Mouse (Mus musculus): Measurements from ENCODE around the gene Gm49396. TPM values are rescaled to one million over a fixed set of nuclear protein-coding genes. Genes with fewer than 3 reads are reported as not detected.

Gm49396 gene
- polyA plus RNA-seq, 1 experiment: 1.9 TPM

GRCm38 (mm10) chr7:30607706-30608309, 44.7 kb downstream of the Gm49396 start:
- H3K9ac ChIP-seq (ENCODE audit: low read depth, poor library complexity, severe bottlenecking): no peak overlapping the region
- H3K27ac ChIP-seq (ENCODE audit: insufficient read depth, low read length): peak overlapping the region; percentile 11
- no peaks in the 10 kb centered on the region for H3K9me3 ChIP-seq (replicated peaks; ENCODE audit: control insufficient read depth, insufficient read depth, low read length, poor library complexity, severe bottlenecking)
- no peaks in the 10 kb centered on the region for H3K36me3 ChIP-seq (ENCODE audit: control insufficient read depth, insufficient read depth, low read length, poor library complexity, severe bottlenecking)
- TF ChIP-seq EP300 (IDR thresholded peaks at IDR 0.05; ENCODE audit: insufficient read depth, low read depth, low read length) (peak; percentile 91), CTCF (IDR thresholded peaks at IDR 0.05; ENCODE audit: low read depth, low read length) (peak; percentile 90), POLR2A (IDR thresholded peaks at IDR 0.05; ENCODE audit: insufficient read depth, low read length) (no peak)
- peaks cover 13% of the 10 kb centered on the region for H3K4me1 ChIP-seq (ENCODE audit: control insufficient read depth, insufficient read depth, low read length)
- H3K27me3 ChIP-seq (ENCODE audit: control insufficient read depth, insufficient read depth, low read length, poor library complexity, severe bottlenecking): no peaks in the 10 kb centered on the region
- H3K4me3 ChIP-seq (ENCODE audit: low read depth, low read length): no peak overlapping the region

GRCm38 (mm10) chr7:30608476-30608875, 45.3 kb downstream of the Gm49396 start:
- Histone ChIP-seq H3K27ac (ENCODE audit: insufficient read depth, low read length) (peak overlapping the region; percentile 11), H3K9me3 (replicated peaks; ENCODE audit: control insufficient read depth, insufficient read depth, low read length, poor library complexity, severe bottlenecking) (no peaks in the 10 kb centered on the region), H3K4me1 (ENCODE audit: control insufficient read depth, insufficient read depth, low read length) (peaks cover 7% of the 10 kb centered on the region), H3K36me3 (ENCODE audit: control insufficient read depth, insufficient read depth, low read length, poor library complexity, severe bottlenecking) (no peaks in the 10 kb centered on the region), H3K9ac (ENCODE audit: low read depth, poor library complexity, severe bottlenecking) (no peak overlapping the region), H3K4me3 (ENCODE audit: low read depth, low read length) (no peak overlapping the region), H3K27me3 (ENCODE audit: control insufficient read depth, insufficient read depth, low read length, poor library complexity, severe bottlenecking) (no peaks in the 10 kb centered on the region)
- TF ChIP-seq POLR2A (IDR thresholded peaks at IDR 0.05; ENCODE audit: insufficient read depth, low read length) (no peak), EP300 (IDR thresholded peaks at IDR 0.05; ENCODE audit: insufficient read depth, low read depth, low read length) (no peak), CTCF (IDR thresholded peaks at IDR 0.05; ENCODE audit: low read depth, low read length) (no peak)

GRCm38 (mm10) chr7:30610043-30610442, 46.9 kb downstream of the Gm49396 start:
- H3K4me3 ChIP-seq (ENCODE audit: low read depth, low read length): no peak overlapping the region
- no peaks in the 10 kb centered on the region for H3K9me3 ChIP-seq (replicated peaks; ENCODE audit: control insufficient read depth, insufficient read depth, low read length, poor library complexity, severe bottlenecking)
- peaks cover 2% of the 10 kb centered on the region for H3K4me1 ChIP-seq (ENCODE audit: control insufficient read depth, insufficient read depth, low read length)
- TF ChIP-seq EP300 (IDR thresholded peaks at IDR 0.05; ENCODE audit: insufficient read depth, low read depth, low read length) (no peak), CTCF (IDR thresholded peaks at IDR 0.05; ENCODE audit: low read depth, low read length) (peak; percentile 32), POLR2A (IDR thresholded peaks at IDR 0.05; ENCODE audit: insufficient read depth, low read length) (no peak)
- no peak overlapping the region for H3K9ac ChIP-seq (ENCODE audit: low read depth, poor library complexity, severe bottlenecking)
- H3K27ac ChIP-seq (ENCODE audit: insufficient read depth, low read length): no peak overlapping the region
- no peaks in the 10 kb centered on the region for H3K36me3 ChIP-seq (ENCODE audit: control insufficient read depth, insufficient read depth, low read length, poor library complexity, severe bottlenecking)
- H3K27me3 ChIP-seq (ENCODE audit: control insufficient read depth, insufficient read depth, low read length, poor library complexity, severe bottlenecking): no peaks in the 10 kb centered on the region

- Histone ChIP-seq H3K4me1 (ENCODE audit: control insufficient read depth, insufficient read depth, low read length) (peaks cover 2% of the 10 kb centered on the region), H3K4me3 (ENCODE audit: low read depth, low read length) (no peak within 1 kb of the TSS), H3K27ac (ENCODE audit: insufficient read depth, low read length) (no peak within 1 kb of the TSS), H3K36me3 (ENCODE audit: control insufficient read depth, insufficient read depth, low read length, poor library complexity, severe bottlenecking) (peaks cover 3% of the 10 kb centered on the region; the same call in 1 of the 2 replicates), H3K27me3 (ENCODE audit: control insufficient read depth, insufficient read depth, low read length, poor library complexity, severe bottlenecking) (no peaks in the 10 kb centered on the region), H3K9me3 (replicated peaks; ENCODE audit: control insufficient read depth, insufficient read depth, low read length, poor library complexity, severe bottlenecking) (no peaks in the 10 kb centered on the region), H3K9ac (ENCODE audit: low read depth, poor library complexity, severe bottlenecking) (no peak within 1 kb of the TSS)
- no peak for TF ChIP-seq EP300 (IDR thresholded peaks at IDR 0.05; ENCODE audit: insufficient read depth, low read depth, low read length)
- no peak for TF ChIP-seq POLR2A (IDR thresholded peaks at IDR 0.05; ENCODE audit: insufficient read depth, low read length)
- TF ChIP-seq CTCF (IDR thresholded peaks at IDR 0.05; ENCODE audit: low read depth, low read length): no peak
Observed at GRCm38 (mm10) chr7:30612654-30613402, 49.7 kb downstream of the Gm49396 start, which contains the start of gene Upk1a. Gene Upk1a, minus strand, starts transcription at chr7:30612847.

- H3K27ac ChIP-seq (ENCODE audit: insufficient read depth, low read length): no peak overlapping the region
- peaks cover 8% of the 10 kb centered on the region for H3K36me3 ChIP-seq (ENCODE audit: control insufficient read depth, insufficient read depth, low read length, poor library complexity, severe bottlenecking)
- H3K9me3 ChIP-seq (replicated peaks; ENCODE audit: control insufficient read depth, insufficient read depth, low read length, poor library complexity, severe bottlenecking): no peaks in the 10 kb centered on the region
- no peaks in the 10 kb centered on the region for H3K27me3 ChIP-seq (ENCODE audit: control insufficient read depth, insufficient read depth, low read length, poor library complexity, severe bottlenecking)
- no peak overlapping the region for H3K4me3 ChIP-seq (ENCODE audit: low read depth, low read length)
- no peak overlapping the region for H3K9ac ChIP-seq (ENCODE audit: low read depth, poor library complexity, severe bottlenecking)
- H3K4me1 ChIP-seq (ENCODE audit: control insufficient read depth, insufficient read depth, low read length): peaks cover 2% of the 10 kb centered on the region
- TF ChIP-seq EP300 (IDR thresholded peaks at IDR 0.05; ENCODE audit: insufficient read depth, low read depth, low read length) (no peak), POLR2A (IDR thresholded peaks at IDR 0.05; ENCODE audit: insufficient read depth, low read length) (no peak), CTCF (IDR thresholded peaks at IDR 0.05; ENCODE audit: low read depth, low read length) (peak; percentile 72)
Observed at GRCm38 (mm10) chr7:30613529-30614112, 50.5 kb downstream of the Gm49396 start.

All from ES-Bruce4 (cell line).